Mouse (Mus musculus) heart, adult 8-10 months (tissue): ENCODE measurements around the gene Adam1b. TPM values are rescaled to one million over a fixed set of nuclear protein-coding genes. Genes with fewer than 3 reads are reported as not detected.

Experiments
- total RNA-seq, 4 experiments: library from RNA; stranded (reverse); gene quantifications; 2 replicates each; pipeline ENCODE4 v1.2.4; 2022

The Adam1b gene
- total RNA-seq, 4 experiments from 2014 or later = not detected

Other genes starting within 250 kb of the Adam1b start
- gene Trafd1, start 117.8 kb downstream of the Adam1b start, total RNA-seq = 10 to 100 TPM; 52.5 to 62.3 (median 57.9) TPM
- gene Naa25, start 105.5 kb downstream of the Adam1b start, total RNA-seq = 10 to 100 TPM; 20.0 to 23.2 (median 20.6) TPM
- 10 to 100 TPM; 12.6 to 15.1 (median 13.4) TPM for gene Tmem116, start 51.5 kb downstream of the Adam1b start, total RNA-seq
- gene Erp29, start 50.9 kb downstream of the Adam1b start, total RNA-seq = 10 to 100 TPM; 62.1 to 66.1 (median 64.4) TPM
- 1 to 10 TPM; 1.6 to 3.1 (median 2.3) TPM for gene Adam1a, start 42.0 kb upstream of the Adam1b start, total RNA-seq
- gene Gm42878, start 42.0 kb upstream of the Adam1b start, total RNA-seq = not detected
- gene Mapkapk5, start 42.5 kb upstream of the Adam1b start, total RNA-seq = 100 to 1,000 TPM; 104 to 124 (median 121) TPM
- gene Aldh2, start 90.4 kb upstream of the Adam1b start, total RNA-seq = 100 to 1,000 TPM; 363 to 434 (median 401) TPM
- 100 to 1,000 TPM in 2 of 4 experiments, 10 to 100 TPM in 2; 97.0 to 106 (median 99.0) TPM for gene Acad12, start 115.5 kb upstream of the Adam1b start, total RNA-seq
- 10 to 100 TPM; 26.3 to 29.6 (median 26.9) TPM for gene Acad10, start 157.1 kb upstream of the Adam1b start, total RNA-seq
- 10 to 100 TPM; 26.0 to 30.9 (median 29.3) TPM for gene Brap, start 157.1 kb upstream of the Adam1b start, total RNA-seq
- 100 to 1,000 TPM; 143 to 153 (median 147) TPM for gene Atxn2, start 207.9 kb upstream of the Adam1b start, total RNA-seq